Mouse (Mus musculus): ENCODE measurements around the gene Olfr1494. TPM values are rescaled to one million over a fixed set of nuclear protein-coding genes. Genes with fewer than 3 reads are reported as not detected.

Gene Olfr1494
- polyA plus RNA-seq, 1 experiment: not detected

- Histone ChIP-seq H3K4me1 (ENCODE audit: control insufficient read depth, insufficient read depth, insufficient read length, low read length) (no peaks in the 10 kb centered on the region), H3K27ac (ENCODE audit: insufficient read depth, low read depth, low read length) (no peak within 1 kb of the TSS), H3K36me3 (ENCODE audit: control insufficient read depth, insufficient read depth, low read length) (no peaks in the 10 kb centered on the region), H3K4me3 (ENCODE audit: low read depth, low read length) (no peak within 1 kb of the TSS), H3K27me3 (ENCODE audit: control insufficient read depth, insufficient read depth, low read length) (no peaks in the 10 kb centered on the region)
- TF ChIP-seq CTCF (IDR thresholded peaks at IDR 0.05; ENCODE audit: extremely low read depth, insufficient read length, insufficient replicate concordance, low read depth, low read length): no peak
- TF ChIP-seq POLR2A (IDR thresholded peaks at IDR 0.05; ENCODE audit: low read depth, low read length): no peak
Observed at GRCm38 (mm10) chr19:13798102-13798501, 58.6 kb downstream of the Olfr1494 start, which contains the start of gene Olfr1497. TSS of gene Olfr1497 (minus strand) at chr19:13798202.

Other genes starting within 250 kb of the Olfr1494 start
- gene Olfr1477, start 239.2 kb upstream of the Olfr1494 start, polyA plus RNA-seq (2012; rRNA removed): not detected in 2 replicates
- gene Olfr1480, start 211.8 kb upstream of the Olfr1494 start, polyA plus RNA-seq (2012; rRNA removed): not detected in 2 replicates
- gene Olfr1484, start 156.2 kb upstream of the Olfr1494 start, polyA plus RNA-seq (2012; rRNA removed): not detected in 2 replicates
- not detected in 2 replicates for gene Olfr1487, start 122.4 kb upstream of the Olfr1494 start, polyA plus RNA-seq (2012; rRNA removed)
- not detected in 2 replicates for gene Olfr1489, start 108.1 kb upstream of the Olfr1494 start, polyA plus RNA-seq (2012; rRNA removed)
- gene Olfr1490, start 88.6 kb upstream of the Olfr1494 start, polyA plus RNA-seq (2012; rRNA removed): not detected in 2 replicates
- gene Olfr1491, start 42.5 kb upstream of the Olfr1494 start, polyA plus RNA-seq (2012; rRNA removed): not detected in 2 replicates
- not detected in 2 replicates for gene Olfr1493-ps1, start 16.4 kb upstream of the Olfr1494 start, polyA plus RNA-seq (2012; rRNA removed)
- gene Olfr1495, start 24.9 kb downstream of the Olfr1494 start, polyA plus RNA-seq (2012; rRNA removed): not detected in 2 replicates
- gene Olfr1496, start 38.1 kb downstream of the Olfr1494 start, polyA plus RNA-seq (2012; rRNA removed): not detected in 2 replicates
- gene Olfr1497, start 58.5 kb downstream of the Olfr1494 start, polyA plus RNA-seq (2012; rRNA removed): not detected in 2 replicates
- not detected in 2 replicates for gene Olfr1499, start 79.7 kb downstream of the Olfr1494 start, polyA plus RNA-seq (2012; rRNA removed)
- gene Olfr1500, start 90.8 kb downstream of the Olfr1494 start, polyA plus RNA-seq (2012; rRNA removed): not detected in 2 replicates
- not detected in 2 replicates for gene Olfr1501, start 111.0 kb downstream of the Olfr1494 start, polyA plus RNA-seq (2012; rRNA removed)
- gene Olfr1502, start 122.1 kb downstream of the Olfr1494 start, polyA plus RNA-seq (2012; rRNA removed): not detected in 2 replicates
- not detected in 2 replicates for gene Olfr1504, start 158.2 kb downstream of the Olfr1494 start, polyA plus RNA-seq (2012; rRNA removed)
- not detected in 2 replicates for gene Olfr1505, start 173.8 kb downstream of the Olfr1494 start, polyA plus RNA-seq (2012; rRNA removed)